Mouse (Mus musculus) myocyte (in vitro differentiated cells): Measurements from ENCODE around the gene Fv1. TPM values are rescaled to one million over a fixed set of nuclear protein-coding genes. Genes with fewer than 3 reads are reported as not detected.
"Not testable (repeated sequence)": the region's sequence is repeated elsewhere in the genome, so short reads cannot be mapped to it uniquely, and the experiment has no call there.

Experiments
- H3K27me3 ChIP-seq: one replicate; pipeline ENCODE4 v1.6.1; 2011; ENCODE audit not compliant: control insufficient read depth, insufficient read depth, insufficient read length
- H3K36me3 ChIP-seq: one replicate; pipeline ENCODE4 v1.6.1; 2011; ENCODE audit not compliant: control insufficient read depth, insufficient read depth
- H3K4me2 ChIP-seq: one replicate; pipeline ENCODE4 v1.6.1; 2011; ENCODE audit warnings: low read depth, control low read depth
- H3K4me3 ChIP-seq: one replicate; pipeline ENCODE4 v1.5.1; 2011; ENCODE audit warnings: mild to moderate bottlenecking, control low read depth, moderate library complexity
- H3K79me2 ChIP-seq: one replicate; pipeline ENCODE4 v1.6.1; 2011; ENCODE audit not compliant: control insufficient read depth, insufficient read depth
- H3ac ChIP-seq: one replicate; pipeline ENCODE4 v1.6.1; 2011; ENCODE audit not compliant: control insufficient read depth, insufficient read length
- CEBPB ChIP-seq: IDR thresholded peaks from 2 replicates; pipeline ENCODE4 v1.6.1; 2011; ENCODE audit warnings: mild to moderate bottlenecking, moderate library complexity; ENCODE audit not compliant: poor library complexity, insufficient read depth, severe bottlenecking
- E2F4 ChIP-seq: IDR thresholded peaks from one replicate; pipeline ENCODE4 v1.6.1; 2011; ENCODE audit warnings: mild to moderate bottlenecking, control low read depth, moderate library complexity; ENCODE audit not compliant: insufficient read depth
- MAX ChIP-seq: IDR thresholded peaks from one replicate; pipeline ENCODE4 v1.6.1; 2011; ENCODE audit warnings: low read depth, mild to moderate bottlenecking, control low read depth
- MYOD1 ChIP-seq, 3 experiments: IDR thresholded peaks; one replicate each; pipeline ENCODE4 v1.6.1; 2011; ENCODE audit warnings: control low read depth in 2 of 3, low read depth in 2 of 3, mild to moderate bottlenecking in 2 of 3, moderate library complexity in 1 of 3; ENCODE audit not compliant: insufficient read length in 2 of 3, control insufficient read depth in 1 of 3
- MYOG ChIP-seq, 3 experiments: IDR thresholded peaks; one replicate each; pipeline ENCODE4 v1.6.1; 2011; ENCODE audit warnings: control low read depth in 2 of 3, low read depth in 2 of 3, mild to moderate bottlenecking in 2 of 3; ENCODE audit not compliant: insufficient read length in 2 of 3, control insufficient read depth in 1 of 3, insufficient read depth in 1 of 3
- POLR2A ChIP-seq: IDR thresholded peaks from one replicate; pipeline ENCODE4 v1.6.1; 2011; ENCODE audit warnings: low read depth, mild to moderate bottlenecking, control low read depth, moderate library complexity; ENCODE audit not compliant: insufficient read length
- POLR2AphosphoS2 ChIP-seq: IDR thresholded peaks from one replicate; pipeline ENCODE4 v1.6.1; 2011; ENCODE audit warnings: low read depth, control low read depth; ENCODE audit not compliant: insufficient read length
- REST ChIP-seq: IDR thresholded peaks from one replicate; pipeline ENCODE4 v1.6.1; 2011; ENCODE audit warnings: mild to moderate bottlenecking, control low read depth, moderate library complexity; ENCODE audit not compliant: insufficient read depth, insufficient read length
- SRF ChIP-seq: IDR thresholded peaks from one replicate; pipeline ENCODE4 v1.6.1; 2011; ENCODE audit warnings: low read depth; ENCODE audit not compliant: control insufficient read depth, insufficient read length
- TCF12 ChIP-seq: IDR thresholded peaks from one replicate; pipeline ENCODE4 v1.6.1; 2011; ENCODE audit warnings: mild to moderate bottlenecking, control low read depth; ENCODE audit not compliant: poor library complexity, insufficient read depth, severe bottlenecking
- TCF3 ChIP-seq: IDR thresholded peaks from one replicate; pipeline ENCODE4 v1.6.1; 2011; ENCODE audit warnings: low read depth, control low read depth; ENCODE audit not compliant: insufficient read length
- USF1 ChIP-seq: IDR thresholded peaks from one replicate; pipeline ENCODE4 v1.6.1; 2011; ENCODE audit warnings: low read depth, mild to moderate bottlenecking, control low read depth, moderate library complexity
- polyA plus RNA-seq: library from polyadenylated mRNA; unstranded; fragments of >200 nt; fragmentation: generic; extraction: Trizol; gene quantifications from one replicate; pipeline ENCODE4 v1.2.1, GENCODE M21; 2012; ENCODE audit warnings: missing spikeins

The Fv1 gene
- 3.7 TPM for polyA plus RNA-seq

GRCm38 (mm10) chr4:147868450-147869031, at the start of gene Fv1, which contains the start of gene Miip:
Gene Fv1 (plus strand): TSS chr4:147868979.
Gene Miip (minus strand): TSS chr4:147868816.
- H3K36me3 ChIP-seq: peaks cover 23% of the 10 kb centered on the region
- H3K4me3 ChIP-seq: peak within 1 kb of the TSS; percentile 78
- H3ac ChIP-seq: peak within 1 kb of the TSS; percentile 30
- peaks cover 22% of the 10 kb centered on the region for H3K79me2 ChIP-seq
- H3K27me3 ChIP-seq: no peaks in the 10 kb centered on the region
- no peak for TF ChIP-seq TCF3
- no peak for TF ChIP-seq MYOD1 (IDR thresholded peaks at IDR 0.05; ENCODE audit: control insufficient read depth in 1 of 3, insufficient read length in 2 of 3, low read depth in 2 of 3)
- peak; percentile 70 for TF ChIP-seq POLR2AphosphoS2
- no peak for TF ChIP-seq TCF12
- TF ChIP-seq REST: no peak
- TF ChIP-seq MAX: peak; percentile 20
- peak; percentile 17 for TF ChIP-seq E2F4
- TF ChIP-seq POLR2A: peak; percentile 46
- TF ChIP-seq USF1: no peak
- no peak for TF ChIP-seq SRF
- peak; percentile 96 for TF ChIP-seq CEBPB
- TF ChIP-seq MYOG (IDR thresholded peaks at IDR 0.05; ENCODE audit: control insufficient read depth in 1 of 3, insufficient read depth in 1 of 3, insufficient read length in 2 of 3, low read depth in 2 of 3): no peak
- peak within 1 kb of the TSS; percentile 88 for H3K4me2 ChIP-seq

- H3K4me3 ChIP-seq, H3ac ChIP-seq, H3K36me3 ChIP-seq, H3K4me2 ChIP-seq, H3K27me3 ChIP-seq, H3K79me2 ChIP-seq: not testable (repeated sequence)
Observed at GRCm38 (mm10) chr4:147819659-147820058, 49.1 kb upstream of the Fv1 start.

- peaks cover 10% of the 10 kb centered on the region for H3K36me3 ChIP-seq
- H3K27me3 ChIP-seq, H3K4me2 ChIP-seq, H3K4me3 ChIP-seq, H3ac ChIP-seq, H3K79me2 ChIP-seq: not testable (repeated sequence)
Observed at GRCm38 (mm10) chr4:147821414-147821813, 47.4 kb upstream of the Fv1 start.

- Histone ChIP-seq H3K27me3 (no peaks in the 10 kb centered on the region), H3K79me2 (no peaks in the 10 kb centered on the region), H3K4me3 (no peak overlapping the region), H3ac (no peak overlapping the region), H3K4me2 (no peak overlapping the region), H3K36me3 (peaks cover 29% of the 10 kb centered on the region)
- TF ChIP-seq TCF3 (no peak), E2F4 (no peak), REST (no peak), TCF12 (no peak), MYOG (IDR thresholded peaks at IDR 0.05; ENCODE audit: control insufficient read depth in 1 of 3, insufficient read depth in 1 of 3, insufficient read length in 2 of 3, low read depth in 2 of 3) (no peak), MAX (no peak), SRF (no peak), USF1 (no peak), POLR2A (no peak), CEBPB (no peak), MYOD1 (IDR thresholded peaks at IDR 0.05; ENCODE audit: control insufficient read depth in 1 of 3, insufficient read length in 2 of 3, low read depth in 2 of 3) (no peak), POLR2AphosphoS2 (no peak)
Observed at GRCm38 (mm10) chr4:147824389-147824788, 44.4 kb upstream of the Fv1 start.

GRCm38 (mm10) chr4:147839282-147839681, 29.5 kb upstream of the Fv1 start:
- H3K27me3 ChIP-seq, H3K4me2 ChIP-seq, H3K4me3 ChIP-seq, H3K36me3 ChIP-seq, H3ac ChIP-seq, H3K79me2 ChIP-seq: not testable (repeated sequence)

- Histone ChIP-seq H3ac (no peak overlapping the region), H3K36me3 (peaks cover 3% of the 10 kb centered on the region), H3K79me2 (peaks cover 11% of the 10 kb centered on the region), H3K27me3 (no peaks in the 10 kb centered on the region), H3K4me2 (no peak overlapping the region), H3K4me3 (no peak overlapping the region)
- TF ChIP-seq POLR2A (no peak), CEBPB (no peak), USF1 (no peak), TCF3 (no peak), MAX (no peak), SRF (no peak), MYOG (IDR thresholded peaks at IDR 0.05; ENCODE audit: control insufficient read depth in 1 of 3, insufficient read depth in 1 of 3, insufficient read length in 2 of 3, low read depth in 2 of 3) (no peak), TCF12 (no peak), E2F4 (no peak), POLR2AphosphoS2 (no peak), REST (no peak), MYOD1 (IDR thresholded peaks at IDR 0.05; ENCODE audit: control insufficient read depth in 1 of 3, insufficient read length in 2 of 3, low read depth in 2 of 3) (no peak)
Observed at GRCm38 (mm10) chr4:147842871-147843270, 25.9 kb upstream of the Fv1 start.
